Mouse (Mus musculus) left cerebral cortex, adult 2 months (tissue): ENCODE measurements at regions not wholly inside any gene's neighbourhood (a gene's known extent, or its start where the extent isn't known, plus 50 kb on each side); places are given as distances from the start of the nearest gene placed in this dataset.

Source experiments
- DNase-seq, 2 experiments: peaks; one replicate each; pipeline ENCODE4 v3.0.0; 2021 to 2022; ENCODE audit warnings: low spot score in 2 of 2, mixed read lengths in 1 of 2; ENCODE audit errors: extremely low spot score in 1 of 2
- H3K27ac ChIP-seq: fragments of 200-600 bp; 2 replicates; pipeline ENCODE4 v1.8.1; 2022
- H3K4me3 ChIP-seq: fragments of 200-600 bp; 2 replicates; pipeline ENCODE4 v1.8.1; 2022
- CTCF ChIP-seq: fragments of 200-600 bp; IDR thresholded peaks from 2 replicates; pipeline ENCODE4 v1.8.1; 2022; ENCODE audit warnings: antibody characterized with exemption, mild to moderate bottlenecking, moderate library complexity
- intact Hi-C: fragments of 180-260 bp; cut with DNase I; formaldehyde crosslinking; loops from one replicate; pipeline ENCODE4 v1.15.1; 2025

DNA sequence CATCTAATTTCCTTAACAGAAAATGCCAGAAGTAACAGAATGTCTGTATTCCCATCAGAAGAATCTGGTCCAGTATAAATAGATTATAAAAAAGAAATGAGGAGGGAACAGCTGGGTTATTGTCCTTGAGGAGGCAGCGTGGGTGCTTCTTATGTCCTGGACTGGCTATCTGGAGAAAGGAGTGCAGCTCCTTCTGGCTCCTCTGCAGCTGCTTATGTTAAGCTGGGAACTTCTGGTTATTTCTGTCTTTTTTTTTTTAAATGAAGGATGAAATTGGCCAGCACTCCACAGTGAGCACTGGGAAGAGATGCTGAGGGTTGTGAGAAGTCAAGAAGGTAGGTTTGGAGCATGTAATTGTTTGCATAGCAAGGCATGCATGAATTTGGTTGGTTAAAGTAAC is 441.5 kb downstream of the Ebf1 start:
- no peak for DNase-seq
- no peak for TF ChIP-seq CTCF
- Histone ChIP-seq H3K27ac (no peak overlapping the region), H3K4me3 (no peak overlapping the region)
- intact Hi-C loops = no loop called here

DNA sequence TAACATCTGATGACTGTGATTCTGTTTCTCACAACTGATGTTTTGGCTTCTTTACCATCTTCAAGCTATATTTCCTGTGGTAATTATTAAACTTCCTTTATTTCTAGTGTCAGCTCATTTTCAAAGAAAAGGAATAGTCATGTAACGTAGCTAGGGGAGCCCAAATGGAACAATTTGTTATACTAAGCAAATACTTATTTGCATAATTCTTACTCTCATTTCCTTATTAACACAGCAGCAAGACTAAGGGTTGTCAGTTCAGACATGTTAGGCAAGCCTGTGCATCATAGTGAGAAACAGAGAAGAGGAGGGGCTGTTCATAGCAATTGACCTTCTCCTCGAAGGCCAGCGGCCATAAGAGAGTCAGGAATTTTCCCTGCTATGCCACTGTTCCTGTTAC is 449.5 kb downstream of the Ebf1 start:
- no peak for TF ChIP-seq CTCF
- Histone ChIP-seq H3K27ac (no peak overlapping the region), H3K4me3 (no peak overlapping the region)
- DNase-seq = no peak
- intact Hi-C loops = no loop called here

DNA sequence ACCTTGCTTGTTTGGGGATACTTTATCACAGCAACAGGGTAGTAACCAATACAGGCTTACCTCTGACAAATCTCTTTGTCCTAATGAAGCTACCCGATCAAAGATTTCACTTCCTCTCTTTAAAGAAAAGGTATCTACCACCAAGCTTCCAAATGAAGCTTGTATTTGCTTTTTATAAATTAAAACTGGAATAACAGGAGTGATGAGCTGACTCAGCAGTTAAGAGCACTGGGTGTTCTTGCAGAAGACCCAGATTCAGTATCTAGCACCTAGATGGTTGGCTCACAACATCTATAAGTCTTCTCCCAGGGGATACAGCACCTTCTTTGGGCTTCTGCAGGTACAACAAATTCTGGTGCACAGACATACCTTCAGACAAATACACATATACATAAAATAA is 453.2 kb downstream of the Ebf1 start:
- Histone ChIP-seq H3K27ac (no peak overlapping the region), H3K4me3 (no peak overlapping the region)
- intact Hi-C loops = no loop called here
- TF ChIP-seq CTCF = no peak
- DNase-seq = no peak

DNA sequence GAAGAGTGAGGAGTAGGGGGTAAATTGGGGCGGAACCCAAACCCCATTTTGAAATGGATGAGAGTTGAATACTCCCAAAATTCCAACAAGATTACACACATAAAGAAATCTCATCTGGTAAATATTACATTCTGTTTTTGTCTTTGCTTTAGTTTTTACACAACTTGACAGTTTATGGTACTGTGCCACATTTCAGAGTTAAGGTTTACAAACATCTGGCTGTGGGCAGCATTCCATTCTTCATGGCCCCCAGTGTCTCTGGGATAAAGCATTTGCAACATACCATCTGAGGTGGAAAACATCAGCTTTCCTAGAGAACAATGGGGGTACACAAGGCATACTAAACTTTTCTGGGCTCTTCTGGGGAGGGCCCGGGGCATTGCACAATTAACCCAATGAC is 454.1 kb downstream of the Ebf1 start:
- intact Hi-C loops = no loop called here
- Histone ChIP-seq H3K4me3 (no peak overlapping the region), H3K27ac (no peak overlapping the region)
- no peak for TF ChIP-seq CTCF
- no peak for DNase-seq

DNA sequence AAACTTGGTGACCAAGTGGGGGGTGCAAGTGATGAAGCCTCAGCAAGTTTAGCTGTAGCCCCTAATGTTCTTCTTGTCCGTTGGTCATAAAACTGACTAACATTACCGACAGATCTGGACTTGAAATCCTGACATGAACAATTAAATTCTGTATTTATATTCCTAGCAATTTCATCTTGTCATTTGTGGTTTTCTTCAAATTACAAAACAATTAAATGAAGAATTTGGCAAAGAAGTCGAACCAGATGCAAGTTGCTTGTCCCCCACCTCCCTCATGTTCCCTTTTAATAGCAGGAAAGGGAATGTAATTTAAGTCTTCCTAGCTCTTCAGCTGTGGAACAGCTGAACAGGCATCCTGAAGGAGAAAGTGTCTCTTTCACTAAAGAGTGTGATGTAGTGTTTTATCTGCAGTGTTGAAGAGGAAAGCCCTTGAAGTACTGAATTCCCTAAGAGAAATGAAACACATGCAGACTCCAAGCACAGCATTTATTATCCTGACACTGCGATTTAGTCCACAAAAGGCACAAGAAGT is 467.5 kb downstream of the Ebf1 start:
- TF ChIP-seq CTCF = no peak
- Histone ChIP-seq H3K4me3 (no peak overlapping the region), H3K27ac (no peak overlapping the region)
- no peak for DNase-seq
- intact Hi-C loops = no loop called here

DNA sequence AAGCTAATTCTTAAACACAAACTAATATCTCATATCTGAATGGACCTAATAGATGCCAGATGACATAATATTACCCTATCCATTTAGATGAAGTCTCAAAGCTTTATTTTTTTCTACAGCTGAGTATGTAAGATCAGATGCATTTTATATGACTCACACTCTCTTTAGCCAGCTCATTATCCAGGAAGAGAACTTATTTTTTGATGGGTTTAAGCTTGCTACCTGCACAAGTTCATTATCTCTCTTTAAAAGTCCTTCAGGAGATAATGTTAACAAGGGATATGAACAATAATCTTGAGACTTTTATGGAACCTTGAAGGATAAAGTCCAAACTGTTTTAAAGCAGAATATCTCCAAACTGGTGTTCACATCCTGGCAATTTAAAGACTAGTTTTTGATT is 468.0 kb downstream of the Ebf1 start:
- TF ChIP-seq CTCF = no peak
- intact Hi-C loops = no loop called here
- H3K27ac ChIP-seq = no peak overlapping the region
- no peak overlapping the region for H3K4me3 ChIP-seq
- no peak for DNase-seq

DNA sequence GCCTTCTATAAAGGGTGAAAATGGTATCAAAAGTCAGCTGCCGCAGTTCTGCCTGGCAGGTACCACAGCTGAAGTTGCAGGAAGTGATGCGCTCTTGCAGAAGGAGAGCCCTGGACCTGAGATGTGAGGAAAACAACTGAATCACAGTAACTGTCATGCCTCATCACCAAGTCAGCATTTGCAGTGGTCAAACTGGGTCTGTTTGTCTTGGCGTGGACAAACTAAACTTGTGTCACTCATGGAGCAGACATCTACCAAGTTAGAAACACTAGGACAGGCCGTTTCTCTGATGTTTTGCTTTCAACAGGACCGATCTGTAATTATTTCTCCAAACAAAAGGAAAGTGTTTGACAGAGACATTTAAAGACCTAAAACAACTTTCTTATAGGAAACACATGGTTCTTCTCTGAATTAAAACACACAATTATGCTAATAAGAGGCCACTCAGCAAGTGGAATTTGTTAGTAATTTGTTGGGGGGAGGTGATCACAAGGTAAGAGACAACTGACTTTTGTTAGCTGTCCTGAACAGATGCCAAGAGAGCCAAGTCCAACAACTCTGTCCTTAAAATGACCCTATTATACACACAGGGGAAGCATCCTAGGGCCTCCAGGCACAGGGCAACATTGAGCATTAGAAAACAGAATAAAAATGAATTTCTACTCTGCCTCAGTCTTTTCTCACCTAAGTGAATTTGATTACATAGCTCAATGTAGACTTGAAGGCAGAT is 470.2 kb downstream of the Ebf1 start:
- no peak overlapping the region for H3K4me3 ChIP-seq
- H3K27ac ChIP-seq = no peak overlapping the region
- intact Hi-C loops = no loop called here
- DNase-seq = no peak
- TF ChIP-seq CTCF = no peak

DNA sequence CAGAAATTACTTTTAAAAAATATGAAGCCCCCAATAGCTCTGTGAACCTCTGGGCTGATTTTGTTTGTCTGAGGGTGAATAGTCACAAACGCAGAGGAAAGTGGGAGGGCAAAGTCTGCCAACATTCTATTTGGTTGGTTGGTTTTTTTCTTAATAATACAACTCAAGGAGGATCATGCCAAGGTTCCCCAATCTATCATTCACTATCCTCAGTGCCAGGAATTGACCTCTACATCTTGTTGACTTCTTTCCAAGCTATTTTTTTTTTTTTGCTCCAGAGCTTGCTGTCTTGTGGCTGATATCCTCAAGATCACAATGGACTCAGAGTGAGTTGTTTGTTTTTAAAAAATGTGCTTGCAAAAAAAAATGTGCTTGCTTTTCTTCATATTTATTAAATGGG is 471.2 kb downstream of the Ebf1 start:
- no peak for DNase-seq
- Histone ChIP-seq H3K27ac (no peak overlapping the region), H3K4me3 (no peak overlapping the region)
- intact Hi-C loops = no loop called here
- TF ChIP-seq CTCF = no peak

DNA sequence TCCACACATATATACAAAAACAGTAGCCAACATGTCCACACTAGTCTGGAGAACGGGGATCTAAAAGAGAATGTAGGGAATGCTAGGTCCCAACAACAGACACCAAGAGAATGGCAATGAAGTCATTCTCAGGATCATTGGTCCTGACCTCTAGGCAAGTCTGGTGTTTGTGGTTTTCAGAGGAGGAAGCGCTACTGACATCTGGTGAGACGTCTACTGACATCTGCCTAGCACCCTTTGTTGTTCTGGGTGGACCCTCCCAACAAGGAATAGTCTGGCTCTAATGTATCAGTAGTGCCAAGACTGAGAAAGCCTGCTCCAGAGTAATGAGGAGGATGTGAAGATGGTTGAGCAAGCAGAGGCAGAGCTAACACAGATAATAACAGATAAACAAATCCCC is 472.4 kb downstream of the Ebf1 start:
- H3K4me3 ChIP-seq = no peak overlapping the region
- TF ChIP-seq CTCF = no peak
- no peak overlapping the region for H3K27ac ChIP-seq
- DNase-seq = no peak
- intact Hi-C loops = no loop called here

DNA sequence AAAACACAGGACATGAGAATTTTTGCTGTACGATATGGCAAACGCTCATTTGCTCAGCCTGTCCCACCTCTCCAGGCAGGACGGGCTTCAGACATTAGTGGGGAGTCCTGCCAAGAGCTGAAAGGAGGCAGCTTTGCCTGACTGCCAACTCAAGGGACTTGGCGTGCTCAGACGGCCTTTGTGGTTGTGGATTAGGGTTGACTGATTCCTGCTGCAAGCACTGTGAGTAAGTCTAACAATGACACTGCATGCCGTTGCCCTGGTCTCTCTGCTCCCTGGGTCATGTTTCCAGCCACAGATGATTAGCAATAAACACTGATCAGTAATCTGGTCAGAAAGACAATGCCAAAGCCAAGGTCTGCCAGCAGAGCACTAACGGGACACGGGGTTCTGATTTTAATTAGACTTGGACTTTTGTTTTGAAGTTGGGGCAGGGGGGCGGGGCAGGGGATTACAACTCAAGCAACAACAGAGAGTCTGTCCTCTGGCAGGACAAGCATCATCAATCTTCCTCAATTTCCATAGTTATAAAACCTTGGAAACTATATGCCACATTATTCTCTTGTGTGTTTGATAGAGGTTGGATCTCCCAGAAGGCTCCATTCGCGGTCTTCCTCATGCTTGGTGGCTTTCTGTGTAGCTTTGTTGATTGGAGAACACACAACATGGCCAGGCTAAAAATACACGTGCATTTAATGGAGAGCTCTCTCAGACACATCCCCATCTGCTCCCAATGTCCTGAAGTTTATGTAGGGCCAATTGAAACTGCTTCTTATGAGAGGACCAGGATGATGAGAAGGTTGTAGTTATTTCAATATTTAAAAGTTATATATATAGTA is 486.6 kb downstream of the Ebf1 start:
- intact Hi-C loops = no loop called here
- no peak for TF ChIP-seq CTCF
- Histone ChIP-seq H3K4me3 (no peak overlapping the region), H3K27ac (no peak overlapping the region)
- DNase-seq = peak; percentile 11 to 12

DNA sequence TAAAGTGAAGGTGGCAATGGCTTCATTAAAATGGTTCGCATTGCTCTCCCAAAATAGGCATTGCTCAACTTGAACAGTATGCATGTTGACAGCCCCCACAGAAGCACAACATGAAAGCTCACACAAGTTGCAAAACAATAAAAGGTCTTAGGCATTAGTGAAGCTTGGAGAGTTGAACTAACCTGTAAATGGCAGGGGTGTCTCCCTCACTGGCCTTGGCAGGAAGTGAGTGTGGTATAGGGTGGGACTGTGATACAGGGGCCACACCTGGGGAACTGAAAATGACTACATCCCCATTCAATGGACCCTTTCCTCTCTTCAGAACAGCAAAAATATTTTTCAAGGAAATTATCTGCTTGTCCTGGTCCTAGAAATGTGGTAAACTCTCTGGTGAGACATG is 499.6 kb downstream of the Ebf1 start:
- TF ChIP-seq CTCF = no peak
- intact Hi-C loops = no loop called here
- no peak for DNase-seq
- H3K4me3 ChIP-seq = no peak overlapping the region
- H3K27ac ChIP-seq = no peak overlapping the region

DNA sequence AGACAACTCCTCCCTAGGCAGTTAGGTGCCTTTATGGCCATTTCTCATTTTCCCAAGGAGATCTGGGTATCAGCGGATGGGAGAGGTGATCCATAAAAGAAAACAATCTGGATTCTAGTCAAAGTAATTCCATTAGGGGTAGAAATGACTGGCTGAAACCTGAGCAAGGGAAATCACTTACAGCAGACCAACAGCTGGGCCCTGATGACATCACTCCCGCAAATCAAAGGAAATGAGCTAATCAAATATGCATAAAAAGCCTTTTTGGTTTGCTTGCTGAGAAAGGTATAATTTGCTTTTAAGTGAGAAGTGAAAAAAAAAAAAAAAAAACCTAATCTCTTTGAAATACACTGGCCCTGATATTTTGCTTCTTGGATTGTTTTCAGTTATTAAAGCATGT is 506.2 kb downstream of the Ebf1 start:
- no peak overlapping the region for H3K27ac ChIP-seq
- H3K4me3 ChIP-seq = no peak overlapping the region
- no peak for TF ChIP-seq CTCF
- intact Hi-C loops = no loop called here
- no peak for DNase-seq
